ENCODE assay signal across 8 mouse cellular contexts in the genomic region with DNA sequence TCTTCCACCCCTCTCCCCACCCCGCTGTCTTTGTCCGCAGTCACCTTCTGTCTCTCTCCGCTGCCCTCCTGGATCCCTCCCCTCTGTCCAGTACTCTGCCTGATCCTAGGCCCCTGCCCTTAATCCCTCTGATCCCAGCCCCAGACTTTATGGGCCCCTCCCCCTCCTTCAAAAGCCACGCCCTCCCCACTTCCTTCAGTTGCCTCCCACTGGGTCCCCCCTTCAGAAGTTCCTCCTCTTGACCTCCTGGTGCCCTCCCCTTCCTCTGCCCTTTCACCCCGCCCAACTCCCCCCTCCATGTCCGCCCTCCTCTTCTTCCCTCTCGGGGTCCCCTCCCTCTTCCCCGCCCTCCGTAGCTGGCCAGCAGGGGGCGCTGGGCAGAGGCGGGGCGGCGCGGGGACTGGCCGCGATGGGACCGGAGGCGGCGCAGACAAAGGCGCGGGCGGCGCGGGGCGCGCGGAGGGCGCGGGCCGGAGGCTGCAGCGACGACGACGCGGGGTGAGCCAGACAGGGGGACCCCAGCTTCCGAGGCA. TPM values are rescaled to one million over a fixed set of nuclear protein-coding genes. Genes with fewer than 3 reads are reported as not detected.
A peak's percentile ranks its signal among the peaks of the same experiment; 100 is the strongest.
DNase-seq lines count a peak whose midpoint lies in the region; ATAC-seq and TF ChIP-seq lines count a peak whose summit lies in the region.

A gene (plus strand): TSS at position 225 of the 533 bp plus-strand sequence.

- peak; percentile 90 for ATAC-seq in forebrain, postnatal 0 days
- ATAC-seq in lung, embryonic 15.5 days (ENCODE audit: borderline replicate concordance, extremely low read depth, low FRiP score, low TSS enrichment), result peak; percentile 93

- H3K4me2 ChIP-seq in forebrain, postnatal 0 days (ENCODE audit: low read depth), result peak within 1 kb of the TSS; percentile 89
- H3K4me2 ChIP-seq in lung, embryonic 15.5 days, result peak within 1 kb of the TSS; percentile 67

- H3K4me3 ChIP-seq in ES-E14 (ENCODE audit: insufficient read depth in 1 of 2, low read depth in 1 of 2, low read length in 2 of 2, poor library complexity in 1 of 2, severe bottlenecking in 1 of 2), result peak within 1 kb of the TSS; percentile 91 to 95
- peak within 1 kb of the TSS; percentile 75 for H3K4me3 ChIP-seq in forebrain, postnatal 0 days (ENCODE audit: low read depth, low read length)
- peak within 1 kb of the TSS; percentile 82 for H3K4me3 ChIP-seq in lung, embryonic 15.5 days

- TF ChIP-seq CTCF in forebrain, postnatal 0 days (IDR thresholded peaks at IDR 0.05; ENCODE audit: low read depth), result peak; percentile 90

- H3K27ac ChIP-seq in ES-E14 (ENCODE audit: insufficient read depth, low read depth, low read length, poor library complexity, severe bottlenecking), result peak within 1 kb of the TSS; percentile 63; the same call in 1 of the 2 replicates
- H3K27ac ChIP-seq in forebrain, postnatal 0 days (ENCODE audit: low read depth, low read length), result peak within 1 kb of the TSS; percentile 35; the same call in 1 of the 2 replicates
- peak within 1 kb of the TSS; percentile 83 for H3K27ac ChIP-seq in lung, embryonic 15.5 days

- H3K9me3 ChIP-seq in ES-E14 (ENCODE audit: control insufficient read depth, insufficient read depth, low read depth, low read length), result no peaks in the 10 kb centered on the region
- no peaks in the 10 kb centered on the region for H3K9me3 ChIP-seq in forebrain, postnatal 0 days (ENCODE audit: low read length)
- H3K9me3 ChIP-seq in lung, embryonic 15.5 days, result no peaks in the 10 kb centered on the region

- peaks cover 21% of the 10 kb centered on the region; the same call in 1 of the 2 replicates for H3K36me3 ChIP-seq in ES-E14 (ENCODE audit: control insufficient read depth, insufficient read depth, low read length, poor library complexity, severe bottlenecking)
- H3K36me3 ChIP-seq in forebrain, postnatal 0 days (ENCODE audit: insufficient read depth), result peaks cover 13% of the 10 kb centered on the region; the same call in 1 of the 2 replicates
- peaks cover 29% of the 10 kb centered on the region for H3K36me3 ChIP-seq in lung, embryonic 15.5 days

- peaks cover 4 to 26% of the 10 kb centered on the region in 2 experiments; a peak in 3 of 4 replicates for H3K4me1 ChIP-seq in ES-E14 (ENCODE audit: control insufficient read depth in 2 of 2, insufficient read depth in 2 of 2, low read length in 2 of 2, poor library complexity in 1 of 2)
- no peaks in the 10 kb centered on the region for H3K4me1 ChIP-seq in forebrain, postnatal 0 days (ENCODE audit: insufficient read depth)
- H3K4me1 ChIP-seq in lung, embryonic 15.5 days, result peaks cover 33% of the 10 kb centered on the region

- DNase-seq in ES-E14 (ENCODE audit: low read depth, low spot score), result peak; percentile 96
- DNase-seq in cerebellum, adult 18-20 months, result peak; percentile 65 to 71
- peak; percentile 86 for DNase-seq in forebrain, postnatal 0 days
- peak; percentile 95 for DNase-seq in heart, postnatal 4 days
- DNase-seq in layer of hippocampus, adult 8-10 months (ENCODE audit: low spot score in 2 of 2), result peak; percentile 69 to 81
- DNase-seq in ovary, adult 18-20 months (ENCODE audit: low spot score), result peak; percentile 89
- peak; percentile 92 for DNase-seq in thymus, postnatal 0 days (ENCODE audit: low spot score)

- 5% methylated on average over 35 of the region's 36 CpGs for WGBS in forebrain, postnatal 0 days
- WGBS in lung, embryonic 15.5 days, result 2% methylated on average over 36 of the region's 36 CpGs

- H3K27me3 ChIP-seq in forebrain, postnatal 0 days (ENCODE audit: insufficient read depth, low read length), result no peaks in the 10 kb centered on the region
- H3K27me3 ChIP-seq in lung, embryonic 15.5 days, result no peaks in the 10 kb centered on the region

- in situ Hi-C loops in ES-E14 (cut with MboI; ENCODE audit: low sequenced_read_pairs in 2 of 2, unreplicated experiment in 2 of 2), result no loop called here

- H3K9ac ChIP-seq in ES-E14 (ENCODE audit: insufficient read depth, low read depth, low read length, poor library complexity, severe bottlenecking), result peak within 1 kb of the TSS; percentile 86
- H3K9ac ChIP-seq in forebrain, postnatal 0 days, result peak within 1 kb of the TSS; percentile 79
- H3K9ac ChIP-seq in lung, embryonic 15.5 days, result peak within 1 kb of the TSS; percentile 89

TF ChIP-seq in ES-E14, 5 proteins besides CTCF, POLR2A, EP300 and RAD21:
- no peak for TF ChIP-seq ZNF384 (IDR thresholded peaks at IDR 0.05; ENCODE audit: low read depth, low read length)
- no peak for TF ChIP-seq ZC3H11A (IDR thresholded peaks at IDR 0.05; ENCODE audit: borderline replicate concordance, low read depth, low read length)
- no peak for TF ChIP-seq HCFC1 (IDR thresholded peaks at IDR 0.05; ENCODE audit: borderline replicate concordance, insufficient read depth, low read length)
- TF ChIP-seq CHD2 (IDR thresholded peaks at IDR 0.05; ENCODE audit: low read depth, low read length), result no peak
- no peak for TF ChIP-seq MAFK (IDR thresholded peaks at IDR 0.05; ENCODE audit: insufficient read depth, low read depth, low read length)

RNA-seq across cellular contexts. Expression of the gene that starts here (rescaled TPM):
- total RNA-seq in ES-E14 (2012; rRNA removed), result 34.4 and 39.0 TPM in 2 replicates
- total RNA-seq in forebrain, postnatal 0 days (2014; rRNA removed), result 27.2 and 34.7 TPM in 2 replicates
- 20.2 and 23.9 TPM in 2 replicates for polyA plus RNA-seq in forebrain, postnatal 0 days (2015; fragmentation: Nextera tagmentation; extraction: Ambion mirVana)
- total RNA-seq in heart, postnatal 4 days (2021), result 10 to 100 TPM; 36.2 to 36.4 TPM
- total RNA-seq in layer of hippocampus, adult 8-10 months (2022), result 10 to 100 TPM; 74.1 to 89.8 (median 80.1) TPM
- polyA plus RNA-seq in lung, embryonic 15.5 days (2015; fragmentation: Nextera tagmentation; extraction: Ambion mirVana), result 70.4 and 73.0 TPM in 2 replicates
- polyA plus RNA-seq in thymus, postnatal 0 days (2015; fragmentation: Nextera tagmentation; extraction: Ambion mirVana), result 25.7 and 26.9 TPM in 2 replicates

Comparison
In these comparisons a context has a peak if more than half of its experiments do, and no peak if none do; other contexts are left out.
1. Peak in every context shown above with its lines: DNase-seq, ATAC-seq, H3K4me3 ChIP-seq and H3K27ac ChIP-seq.